Mouse (Mus musculus) CH12.LX (cell line): ENCODE measurements at regions not wholly inside any gene's neighbourhood (a gene's known extent, or its start where the extent isn't known, plus 50 kb on each side); places are given as distances from the start of the nearest gene placed in this dataset.

Experiments used
- CTCF ChIP-seq, 2 experiments: IDR thresholded peaks in 1 of 2; conservative IDR thresholded peaks in 1 of 2; 2 replicates each; pipeline ENCODE4 v1.5.1; 2011 to 2012; ENCODE audit warnings: low read depth in 2 of 2, low read length in 2 of 2, improper control_type of control experiment in 1 of 2, inconsistent platforms in 1 of 2, mild to moderate bottlenecking in 1 of 2, moderate library complexity in 1 of 2
- E2F4 ChIP-seq: IDR thresholded peaks from 2 replicates; pipeline ENCODE4 v1.6.1; 2011; ENCODE audit warnings: low read depth, low read length, improper control_type of control experiment; ENCODE audit not compliant: insufficient replicate concordance
- MAX ChIP-seq: IDR thresholded peaks from 2 replicates; pipeline ENCODE4 v1.6.1; 2011; ENCODE audit warnings: low read length, improper control_type of control experiment
- NELFE ChIP-seq: IDR thresholded peaks from 2 replicates; pipeline ENCODE4 v1.6.1; 2011; ENCODE audit warnings: low read depth, low read length, improper control_type of control experiment
- SIN3A ChIP-seq: IDR thresholded peaks from 2 replicates; pipeline ENCODE4 v1.6.1; 2012; ENCODE audit warnings: low read length, improper control_type of control experiment, inconsistent platforms
- SMC3 ChIP-seq: IDR thresholded peaks from 2 replicates; pipeline ENCODE4 v1.6.1; 2011; ENCODE audit warnings: low read depth, low read length, improper control_type of control experiment
- TBP ChIP-seq: conservative IDR thresholded peaks from 2 replicates; pipeline ENCODE4 v1.6.1; 2011; ENCODE audit warnings: low read depth, low read length, improper control_type of control experiment
- USF1 ChIP-seq: IDR thresholded peaks from 2 replicates; pipeline ENCODE4 v1.6.1; 2014; ENCODE audit warnings: low read depth, mild to moderate bottlenecking, inconsistent platforms, low read length, improper control_type of control experiment
- ZKSCAN1 ChIP-seq: IDR thresholded peaks from 2 replicates; pipeline ENCODE4 v1.6.1; 2012; ENCODE audit warnings: low read depth, inconsistent platforms, low read length, improper control_type of control experiment, borderline replicate concordance

- TF ChIP-seq SMC3 (no peak), CTCF (conservative IDR thresholded peaks at IDR 0.05 in 1 of 2, IDR thresholded peaks at IDR 0.05 in 1 of 2; ENCODE audit: low read depth in 2 of 2, low read length in 2 of 2) (peak in 1 of 2 experiments; percentile 49; a peak in 2 of 4 replicates), E2F4 (no peak), MAX (no peak), SIN3A (no peak), ZKSCAN1 (no peak), NELFE (no peak), USF1 (no peak), TBP (no peak)
Observed at GRCm38 (mm10) chr6:16151478-16151877, 431.0 kb downstream of the Mdfic start.
